Mouse (Mus musculus) liver, postnatal 0 days (tissue): ENCODE measurements around the gene Tex21.
"Not testable (repeated sequence)": the region's sequence is repeated elsewhere in the genome, so short reads cannot be mapped to it uniquely, and the experiment has no call there.

ENCODE experiments used
- CTCF ChIP-seq: sonication (generic); IDR thresholded peaks from 2 replicates; pipeline ENCODE4 v1.5.1; 2016; ENCODE audit warnings: antibody characterized with exemption, low read depth
- EP300 ChIP-seq: IDR thresholded peaks from 2 replicates; pipeline ENCODE4 v1.6.1; 2016; ENCODE audit warnings: antibody characterized with exemption, low read depth, mild to moderate bottlenecking

GRCm38 (mm10) chr12:76222104-76222503, 24.4 kb downstream of the Tex21 start:
- not testable (repeated sequence) for TF ChIP-seq CTCF, EP300
